Mouse (Mus musculus): ENCODE data around the gene Nanog. TPM values are rescaled to one million over a fixed set of nuclear protein-coding genes. Genes with fewer than 3 reads are reported as not detected.
"Not testable (repeated sequence)": the region's sequence is repeated elsewhere in the genome, so short reads cannot be mapped to it uniquely, and the experiment has no call there.

The Nanog gene
- polyA plus RNA-seq, 1 experiment from 2014 or later: 0.22 TPM

DNA sequence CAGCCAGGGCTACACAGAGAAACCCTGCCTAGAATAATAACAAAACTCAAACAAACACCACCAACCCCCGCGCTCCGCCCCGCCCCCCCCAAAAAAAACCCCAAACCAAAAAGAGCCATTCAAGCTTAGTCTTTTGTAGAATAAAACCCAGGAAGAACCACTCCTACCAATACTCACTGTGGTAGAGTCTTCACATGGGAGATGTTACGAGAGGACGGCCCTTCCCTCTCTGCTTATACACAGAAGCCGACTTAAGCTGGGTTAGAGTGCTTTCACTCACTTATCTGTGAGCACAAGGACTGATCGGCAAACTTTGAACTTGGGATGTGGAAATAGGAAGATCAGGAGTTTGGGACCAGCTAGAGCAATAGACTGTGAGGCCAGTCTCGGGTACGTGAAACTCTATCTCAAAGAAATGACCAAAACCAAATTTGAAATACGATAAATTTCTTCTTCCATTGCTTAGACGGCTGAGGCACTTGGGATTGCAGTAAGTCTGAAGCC is 900 bp upstream of the Nanog start:
- Histone ChIP-seq H3K36me3 (replicated peaks) (no peaks in the 10 kb centered on the region), H3K9me3 (no peaks in the 10 kb centered on the region), H3K27me3 (peaks cover 17% of the 10 kb centered on the region), H3K27ac (no peak overlapping the region), H3K4me2 (no peak overlapping the region), H3K4me1 (peaks cover 13% of the 10 kb centered on the region), H3K9ac (no peak overlapping the region), H3K4me3 (replicated peaks) (no peak overlapping the region)
- ATAC-seq (ENCODE audit: low FRiP score): no peak
- WGBS: 73% methylated on average over 12 of the region's 12 CpGs

DNA sequence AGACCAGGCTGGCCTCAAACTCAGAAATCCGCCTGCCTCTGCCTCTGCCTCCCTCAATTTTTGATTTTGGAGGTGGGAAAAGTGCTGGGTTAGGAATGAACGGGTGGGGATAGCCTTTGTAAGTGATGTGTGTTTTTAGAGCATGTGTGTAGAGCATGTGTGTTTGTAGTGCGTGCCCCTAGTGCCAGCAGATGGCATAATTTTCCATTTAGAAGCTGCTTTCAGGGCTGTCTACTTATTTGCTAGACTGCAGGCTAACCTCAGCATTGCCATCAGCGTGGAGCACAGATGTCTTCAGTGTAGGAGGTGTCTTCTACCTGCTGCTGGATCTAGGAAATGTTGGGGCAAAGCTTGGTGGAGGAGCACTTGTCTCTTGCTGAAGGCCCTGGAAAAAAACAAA is 1.5 kb downstream of the Nanog start:
- Histone ChIP-seq H3K9ac (no peak overlapping the region), H3K27ac (no peak overlapping the region), H3K27me3 (peaks cover 17% of the 10 kb centered on the region), H3K4me2 (no peak overlapping the region), H3K36me3 (replicated peaks) (no peaks in the 10 kb centered on the region), H3K4me3 (replicated peaks) (no peak overlapping the region), H3K4me1 (no peaks in the 10 kb centered on the region), H3K9me3 (no peaks in the 10 kb centered on the region)
- WGBS: 76% methylated on average over 4 of the region's 4 CpGs
- ATAC-seq (ENCODE audit: low FRiP score): no peak

DNA sequence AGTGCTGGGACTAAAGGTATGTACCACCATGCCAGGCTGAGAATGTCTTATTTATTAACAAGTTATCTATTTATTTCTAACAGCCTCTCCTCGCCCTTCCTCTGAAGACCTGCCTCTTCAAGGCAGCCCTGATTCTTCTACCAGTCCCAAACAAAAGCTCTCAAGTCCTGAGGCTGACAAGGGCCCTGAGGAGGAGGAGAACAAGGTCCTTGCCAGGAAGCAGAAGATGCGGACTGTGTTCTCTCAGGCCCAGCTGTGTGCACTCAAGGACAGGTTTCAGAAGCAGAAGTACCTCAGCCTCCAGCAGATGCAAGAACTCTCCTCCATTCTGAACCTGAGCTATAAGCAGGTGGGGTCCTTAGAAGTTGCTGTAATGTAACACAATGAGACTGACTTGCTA is 4.2 kb downstream of the Nanog start:
- 87% methylated on average over 2 of the region's 2 CpGs for WGBS
- no peaks in the 10 kb centered on the region for H3K36me3 ChIP-seq (replicated peaks)
- H3K9ac ChIP-seq: no peak overlapping the region
- H3K9me3 ChIP-seq: no peaks in the 10 kb centered on the region
- peaks cover 12% of the 10 kb centered on the region for H3K27me3 ChIP-seq
- H3K4me3 ChIP-seq (replicated peaks): no peak overlapping the region
- H3K4me2 ChIP-seq: no peak overlapping the region
- peaks cover 12% of the 10 kb centered on the region for H3K4me1 ChIP-seq
- H3K27ac ChIP-seq: no peak overlapping the region
- ATAC-seq (ENCODE audit: low FRiP score): no peak

DNA sequence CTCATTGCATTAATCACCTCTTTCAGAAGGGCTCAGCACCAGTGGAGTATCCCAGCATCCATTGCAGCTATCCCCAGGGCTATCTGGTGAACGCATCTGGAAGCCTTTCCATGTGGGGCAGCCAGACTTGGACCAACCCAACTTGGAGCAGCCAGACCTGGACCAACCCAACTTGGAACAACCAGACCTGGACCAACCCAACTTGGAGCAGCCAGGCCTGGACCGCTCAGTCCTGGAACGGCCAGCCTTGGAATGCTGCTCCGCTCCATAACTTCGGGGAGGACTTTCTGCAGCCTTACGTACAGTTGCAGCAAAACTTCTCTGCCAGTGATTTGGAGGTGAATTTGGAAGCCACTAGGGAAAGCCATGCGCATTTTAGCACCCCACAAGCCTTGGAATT is 5.8 kb downstream of the Nanog start:
- not testable (repeated sequence) for H3K9ac ChIP-seq; H3K9me3 ChIP-seq; H3K27me3 ChIP-seq; H3K4me2 ChIP-seq; H3K4me3 ChIP-seq (replicated peaks); H3K27ac ChIP-seq; H3K36me3 ChIP-seq (replicated peaks); ATAC-seq (ENCODE audit: low FRiP score)
- 92% methylated on average over 7 of the region's 7 CpGs for WGBS
- peaks cover 12% of the 10 kb centered on the region for H3K4me1 ChIP-seq

DNA sequence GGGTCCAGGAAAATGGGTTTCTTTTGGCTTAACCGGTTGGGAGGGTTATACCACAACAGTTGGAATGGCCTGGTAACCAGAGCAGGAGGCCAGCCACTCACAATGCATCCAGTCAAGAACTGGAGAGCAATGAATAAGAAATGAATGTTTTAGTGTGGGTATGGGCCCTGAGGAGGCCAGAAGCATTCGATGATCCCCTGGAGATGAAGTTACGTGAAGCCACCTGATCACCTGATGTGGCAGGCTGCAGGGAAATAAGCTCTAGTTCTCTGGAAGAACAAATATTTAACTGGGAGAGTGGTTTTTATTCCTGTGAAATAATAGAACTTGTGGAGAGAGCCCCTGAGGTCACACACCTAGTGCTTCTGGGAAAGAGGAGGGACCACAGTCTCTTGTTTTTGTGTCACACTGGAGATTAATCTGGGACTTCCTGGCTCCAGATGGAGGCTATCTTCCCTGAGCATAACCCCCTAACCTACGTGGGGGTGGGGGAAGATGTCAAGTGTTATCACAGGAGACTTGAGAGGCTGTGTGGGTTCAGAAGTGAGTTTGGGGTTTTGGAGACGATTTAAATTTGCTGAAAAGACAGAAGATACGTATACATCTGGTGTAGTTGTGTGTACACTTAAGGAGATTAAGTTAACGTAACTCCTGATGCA is 7.5 kb downstream of the Nanog start:
- ATAC-seq (ENCODE audit: low FRiP score): no peak
- no peak overlapping the region for H3K4me3 ChIP-seq (replicated peaks)
- peaks cover 12% of the 10 kb centered on the region for H3K4me1 ChIP-seq
- H3K27me3 ChIP-seq: no peaks in the 10 kb centered on the region
- H3K9me3 ChIP-seq: no peaks in the 10 kb centered on the region
- no peak overlapping the region for H3K9ac ChIP-seq
- H3K36me3 ChIP-seq (replicated peaks): no peaks in the 10 kb centered on the region
- 58% methylated on average over 7 of the region's 7 CpGs for WGBS
- H3K4me2 ChIP-seq: no peak overlapping the region
- H3K27ac ChIP-seq: no peak overlapping the region

DNA sequence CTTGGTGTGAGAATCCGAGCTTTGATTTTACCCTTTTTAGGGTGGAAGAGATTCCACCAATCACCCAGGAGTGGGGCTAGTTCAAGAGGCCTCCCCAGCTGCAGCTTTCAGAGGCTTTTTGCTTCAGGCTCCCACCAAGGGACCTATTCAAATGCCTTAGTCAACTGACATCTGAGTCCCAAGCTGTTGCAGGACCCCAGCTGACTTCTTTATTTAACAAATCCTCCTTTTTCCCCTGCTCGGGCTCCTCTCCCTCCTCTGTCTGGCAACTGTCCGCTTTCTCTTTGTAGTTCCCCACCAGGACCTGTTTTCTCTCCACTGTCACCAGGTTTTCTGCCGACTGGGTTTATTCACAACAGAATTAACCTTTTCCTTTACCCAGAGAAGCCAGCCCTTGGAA is 8.6 kb downstream of the Nanog start:
- peaks cover 12% of the 10 kb centered on the region for H3K4me1 ChIP-seq
- H3K9me3 ChIP-seq: no peaks in the 10 kb centered on the region
- H3K36me3 ChIP-seq (replicated peaks): no peaks in the 10 kb centered on the region
- H3K4me2 ChIP-seq: 0 out of 2 replicates have a peak overlapping the region, but pooled peaks have one; percentile 8
- no peak overlapping the region for H3K4me3 ChIP-seq (replicated peaks)
- no peak overlapping the region for H3K27ac ChIP-seq
- H3K27me3 ChIP-seq: no peaks in the 10 kb centered on the region
- no peak for ATAC-seq (ENCODE audit: low FRiP score)
- H3K9ac ChIP-seq: no peak overlapping the region
- WGBS: 5% methylated on average over 4 of the region's 4 CpGs

DNA sequence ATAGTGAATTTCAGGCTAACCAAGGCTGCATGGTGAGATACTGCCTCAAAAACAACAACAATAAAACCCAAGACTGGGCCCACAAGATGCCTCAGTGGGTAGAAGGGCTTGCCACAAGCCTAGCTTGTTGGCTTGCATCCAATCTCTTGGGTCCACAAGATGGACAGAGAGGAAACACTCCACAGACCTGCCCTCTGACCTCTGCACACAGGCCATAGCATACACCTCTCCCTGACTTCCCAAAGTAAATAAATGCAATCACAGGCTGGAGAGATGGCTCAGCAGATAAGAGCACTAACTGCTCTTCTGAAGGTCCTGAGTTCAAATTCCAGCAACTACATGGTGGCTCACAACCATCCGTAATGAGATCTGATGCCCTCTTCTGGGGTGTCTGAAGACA is 10.9 kb downstream of the Nanog start:
- H3K36me3 ChIP-seq (replicated peaks); H3K4me3 ChIP-seq (replicated peaks); H3K9me3 ChIP-seq; H3K9ac ChIP-seq; ATAC-seq (ENCODE audit: low FRiP score); H3K27me3 ChIP-seq; H3K4me2 ChIP-seq; H3K27ac ChIP-seq: not testable (repeated sequence)
- H3K4me1 ChIP-seq: peaks cover 12% of the 10 kb centered on the region
- whole genome bisulfite sequencing: 96% methylated on average over 1 of the region's 1 CpGs

DNA sequence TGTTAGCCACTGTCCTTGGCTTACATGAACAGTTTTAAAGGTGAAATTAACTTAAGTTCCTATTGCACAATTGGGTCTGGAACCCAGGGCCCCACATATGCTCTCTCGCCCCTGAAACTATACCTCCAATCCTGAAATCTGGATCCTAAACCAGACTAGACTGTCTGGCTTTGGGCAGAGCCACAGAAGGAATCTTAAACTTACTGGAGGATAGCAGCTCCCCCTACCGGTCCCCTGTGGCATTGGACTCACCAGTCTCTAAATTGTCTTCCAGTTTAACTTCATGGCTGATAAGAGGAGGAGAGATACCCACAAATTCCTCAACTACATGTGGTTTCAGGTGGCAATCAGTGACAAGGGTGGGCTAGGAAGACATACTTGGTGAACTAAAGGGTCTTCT is 12.7 kb downstream of the Nanog start:
- no peak overlapping the region for H3K9ac ChIP-seq
- 22% methylated on average over 2 of the region's 2 CpGs for WGBS
- peaks cover 9% of the 10 kb centered on the region for H3K4me1 ChIP-seq
- no peaks in the 10 kb centered on the region for H3K9me3 ChIP-seq
- no peaks in the 10 kb centered on the region for H3K36me3 ChIP-seq (replicated peaks)
- no peak overlapping the region for H3K27ac ChIP-seq
- no peak overlapping the region for H3K4me3 ChIP-seq (replicated peaks)
- H3K4me2 ChIP-seq: no peak overlapping the region
- no peaks in the 10 kb centered on the region for H3K27me3 ChIP-seq
- ATAC-seq (ENCODE audit: low FRiP score): 0 out of 2 replicates have a peak, but pooled peaks have one; percentile 6

DNA sequence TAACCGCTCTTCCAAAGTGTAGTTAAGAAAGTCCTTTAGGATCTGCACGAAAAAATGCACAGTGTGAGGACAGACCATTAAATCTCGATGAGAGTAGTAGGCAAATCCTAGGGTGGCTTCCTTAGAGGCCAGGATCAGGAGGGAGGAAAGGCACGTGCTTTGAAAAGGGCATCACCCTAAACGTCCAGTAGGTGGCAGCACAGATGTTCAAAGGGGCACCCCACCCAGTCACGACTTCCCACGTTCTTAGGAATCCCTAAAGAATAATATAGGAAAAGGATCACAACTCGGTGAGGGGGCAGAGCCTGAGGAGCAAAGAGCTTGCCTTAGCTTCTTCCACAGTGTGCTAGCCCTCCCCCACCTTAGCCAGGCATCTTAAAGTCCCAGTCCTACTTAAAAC is 32.7 kb downstream of the Nanog start:
- peak; percentile 75 for ATAC-seq (ENCODE audit: low FRiP score)
- H3K9ac ChIP-seq: no peak overlapping the region
- peak overlapping the region; percentile 24; the same call in 1 of the 2 replicates for H3K4me2 ChIP-seq
- no peaks in the 10 kb centered on the region for H3K36me3 ChIP-seq (replicated peaks)
- 0 out of 2 replicates have a peak overlapping the region, but pooled peaks have one; percentile 1 for H3K4me3 ChIP-seq (replicated peaks)
- H3K9me3 ChIP-seq: no peaks in the 10 kb centered on the region
- no peak overlapping the region for H3K27ac ChIP-seq
- H3K4me1 ChIP-seq: peaks cover 17% of the 10 kb centered on the region
- peaks cover 35% of the 10 kb centered on the region for H3K27me3 ChIP-seq
- 9% methylated on average over 8 of the region's 8 CpGs for WGBS

DNA sequence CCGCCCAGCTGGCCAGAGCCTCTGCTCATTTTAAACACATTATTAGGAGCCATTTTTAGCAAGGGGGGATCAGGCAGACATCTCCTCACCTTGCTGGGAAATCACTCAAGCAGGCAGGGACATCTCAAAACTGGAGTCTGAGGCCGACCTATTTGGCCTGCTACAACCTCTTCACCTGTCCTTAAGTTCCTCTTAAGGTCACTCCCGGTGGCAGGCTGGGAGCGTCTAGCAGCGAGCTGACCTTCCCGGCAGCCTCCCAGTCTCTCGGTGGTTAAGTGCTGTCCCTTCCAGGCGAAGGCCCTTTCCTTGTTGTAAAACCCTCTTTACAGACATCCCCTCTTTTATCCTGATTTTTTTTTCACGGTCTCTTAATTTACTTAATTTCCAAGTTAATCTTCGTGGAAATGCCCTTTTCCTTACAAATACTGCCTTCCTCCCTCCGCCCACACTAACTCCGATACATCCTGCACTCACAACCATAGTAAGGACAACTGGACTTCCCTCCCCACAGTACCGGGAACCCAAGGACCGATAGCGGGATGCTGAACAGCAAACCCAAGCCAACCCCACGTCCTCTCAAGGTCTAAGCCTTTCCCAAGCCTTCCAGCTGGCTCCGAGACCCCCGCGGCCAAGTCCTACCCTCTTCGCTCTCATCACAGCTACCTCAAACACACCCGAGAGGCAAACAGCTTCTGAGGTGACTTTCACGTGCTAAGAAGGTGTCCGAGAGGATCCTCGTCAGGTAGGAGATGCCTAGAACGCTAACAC is 34.4 kb downstream of the Nanog start:
- Histone ChIP-seq H3K27me3 (peaks cover 37% of the 10 kb centered on the region), H3K9me3 (no peaks in the 10 kb centered on the region), H3K4me3 (replicated peaks) (peak overlapping the region; percentile 49), H3K9ac (peak overlapping the region; percentile 54), H3K4me2 (peak overlapping the region; percentile 78), H3K27ac (no peak overlapping the region), H3K4me1 (peaks cover 17% of the 10 kb centered on the region), H3K36me3 (replicated peaks) (no peaks in the 10 kb centered on the region)
- 2% methylated on average over 25 of the region's 25 CpGs for WGBS
- no peak for ATAC-seq (ENCODE audit: low FRiP score)

DNA sequence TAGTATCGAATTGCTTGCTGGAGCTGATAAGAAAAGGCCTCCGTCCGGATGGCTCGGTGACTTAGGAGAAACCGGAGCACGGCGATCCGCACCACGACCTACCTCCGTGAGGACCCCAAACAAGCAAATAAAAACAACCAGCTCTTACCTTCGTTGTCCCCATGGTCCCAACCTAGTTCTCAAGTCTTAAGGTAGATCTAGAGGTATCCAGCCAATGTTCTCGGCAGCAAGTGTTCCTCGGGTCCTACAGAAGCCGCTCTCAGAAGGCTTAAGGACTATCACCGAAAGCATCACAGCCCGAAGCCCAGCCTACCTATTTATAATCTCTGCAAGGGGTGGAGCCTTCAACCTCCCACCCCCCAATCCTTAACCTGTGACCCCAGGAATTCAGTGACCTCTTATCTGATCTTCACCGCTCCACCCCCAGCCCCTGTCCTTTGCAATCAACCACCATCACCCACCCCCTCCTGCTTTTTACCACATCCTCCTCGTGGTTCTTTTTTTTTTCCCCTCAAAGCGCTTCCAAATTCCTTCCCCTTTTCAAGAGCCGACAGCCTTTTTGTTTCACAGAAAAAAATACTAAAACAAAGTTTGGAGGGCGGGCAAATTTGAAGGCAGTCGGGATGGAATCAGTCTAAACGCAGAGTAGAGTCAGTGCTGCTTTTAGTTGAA is 35.1 kb downstream of the Nanog start:
- no peaks in the 10 kb centered on the region for H3K36me3 ChIP-seq (replicated peaks)
- peak overlapping the region; percentile 49 for H3K4me3 ChIP-seq (replicated peaks)
- no peak overlapping the region for H3K27ac ChIP-seq
- H3K4me1 ChIP-seq: peaks cover 17% of the 10 kb centered on the region
- peak overlapping the region; percentile 54 for H3K9ac ChIP-seq
- under 1% methylated on average over 23 of the region's 23 CpGs for WGBS
- H3K9me3 ChIP-seq: no peaks in the 10 kb centered on the region
- ATAC-seq (ENCODE audit: low FRiP score): peak; percentile 53
- peak overlapping the region; percentile 78 for H3K4me2 ChIP-seq
- peaks cover 37% of the 10 kb centered on the region for H3K27me3 ChIP-seq

DNA sequence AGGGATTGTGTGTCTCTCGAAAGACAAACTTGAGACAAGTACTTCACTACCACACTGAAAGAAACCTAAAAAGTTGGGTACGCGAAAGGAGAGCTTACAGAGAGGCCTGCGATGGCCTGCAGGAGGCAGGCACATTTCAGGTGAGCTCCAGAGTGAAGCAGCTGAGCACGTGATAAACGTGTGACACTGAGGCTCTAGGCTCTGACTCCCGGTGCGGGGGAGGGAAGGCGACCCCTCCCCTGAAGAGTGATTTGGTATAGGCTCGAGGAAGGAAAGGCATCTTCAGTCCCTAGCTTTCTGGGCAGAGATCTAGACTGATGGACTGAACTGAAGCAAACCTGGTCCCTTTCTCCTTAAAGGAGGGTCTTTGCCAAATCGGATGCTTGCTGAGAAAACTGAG is 36.1 kb downstream of the Nanog start:
- no peak for ATAC-seq (ENCODE audit: low FRiP score)
- WGBS: 17% methylated on average over 11 of the region's 11 CpGs
- Histone ChIP-seq H3K36me3 (replicated peaks) (no peaks in the 10 kb centered on the region), H3K27ac (no peak overlapping the region), H3K9me3 (no peaks in the 10 kb centered on the region), H3K9ac (no peak overlapping the region), H3K4me1 (peaks cover 17% of the 10 kb centered on the region), H3K4me3 (replicated peaks) (no peak overlapping the region), H3K27me3 (peaks cover 37% of the 10 kb centered on the region), H3K4me2 (no peak overlapping the region)

All from forebrain, embryonic 12.5 days (tissue).